Mouse (Mus musculus): ENCODE measurements around the gene Txnrd1.

DNA sequence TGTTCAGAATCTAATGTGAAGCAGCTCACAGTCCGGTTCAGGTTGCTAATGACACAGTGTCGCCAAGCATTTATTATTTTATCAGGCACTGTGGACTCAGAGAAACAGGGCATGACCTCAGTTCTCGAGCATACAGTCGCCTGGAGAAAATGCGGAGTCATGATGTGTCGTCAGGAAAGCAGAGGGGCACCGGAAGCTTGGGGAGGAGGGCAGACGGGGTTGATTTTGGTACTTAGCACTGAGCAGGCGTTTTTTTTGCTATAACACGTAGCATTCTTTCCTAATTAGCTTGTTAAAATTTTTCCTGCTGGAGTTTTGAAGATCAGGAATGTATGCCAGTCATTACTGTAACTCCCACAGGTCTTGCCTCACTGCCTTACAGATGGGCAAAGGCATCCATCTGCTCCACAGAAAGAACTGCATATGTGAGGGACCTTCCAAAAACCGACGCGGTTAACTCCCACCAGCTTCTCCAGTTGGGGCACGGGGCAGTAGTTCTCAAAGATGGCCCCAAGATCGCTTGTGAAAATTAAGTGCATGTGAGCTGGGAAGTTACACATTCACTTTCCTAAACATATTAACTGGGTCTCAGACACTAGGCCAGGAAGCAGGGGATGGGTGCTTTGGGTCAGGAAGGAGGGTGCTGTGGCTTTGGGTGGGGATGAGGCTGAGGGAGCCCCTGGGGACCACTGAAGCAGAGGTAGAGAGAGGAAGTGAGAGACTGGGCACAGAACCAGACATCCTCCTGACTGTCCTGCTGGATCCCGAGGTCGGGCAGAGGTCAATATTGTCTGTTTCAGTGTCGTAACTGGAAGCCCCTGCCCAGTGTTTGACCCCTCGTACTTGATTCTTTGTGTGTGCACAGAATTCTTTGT lies 19.4 kb upstream of the Txnrd1 start:
- TF ChIP-seq CTCF (IDR thresholded peaks at IDR 0.05; ENCODE audit: borderline replicate concordance, insufficient read depth, low read length) = no peak
- no peak for TF ChIP-seq POLR2A (IDR thresholded peaks at IDR 0.05; ENCODE audit: low read depth, low read length)

Measured in embryonic fibroblast, embryonic 13.5 days (primary cell).